Mouse (Mus musculus): Measurements from ENCODE around the gene Gdi2. TPM values are rescaled to one million over a fixed set of nuclear protein-coding genes. Genes with fewer than 3 reads are reported as not detected.

Gene Gdi2
- polyA plus RNA-seq, 1 experiment, result 211 TPM

- Histone ChIP-seq H3K4me3 (ENCODE audit: insufficient read depth, low read length) (no peak overlapping the region), H3K27ac (ENCODE audit: insufficient read depth, low read length) (no peak overlapping the region), H3K4me1 (ENCODE audit: control insufficient read depth, insufficient read depth, low read length) (peaks cover 12% of the 10 kb centered on the region; the same call in 1 of the 2 replicates)
- TF ChIP-seq CTCF (IDR thresholded peaks at IDR 0.05; ENCODE audit: extremely low read depth, insufficient read depth, low read length) (no peak), POLR2A (IDR thresholded peaks at IDR 0.05; ENCODE audit: extremely low read depth, insufficient read depth, low read length) (no peak)
Measured at GRCm38 (mm10) chr13:3547410-3547809, 9.5 kb downstream of the Gdi2 start.

- peaks cover 12% of the 10 kb centered on the region; the same call in 1 of the 2 replicates for H3K4me1 ChIP-seq (ENCODE audit: control insufficient read depth, insufficient read depth, low read length)
- TF ChIP-seq POLR2A (IDR thresholded peaks at IDR 0.05; ENCODE audit: extremely low read depth, insufficient read depth, low read length) (no peak), CTCF (IDR thresholded peaks at IDR 0.05; ENCODE audit: extremely low read depth, insufficient read depth, low read length) (no peak)
- H3K4me3 ChIP-seq (ENCODE audit: insufficient read depth, low read length), result no peak overlapping the region
- H3K27ac ChIP-seq (ENCODE audit: insufficient read depth, low read length), result no peak overlapping the region; the same call in 1 of the 2 replicates
Measured at GRCm38 (mm10) chr13:3547856-3548255, 10.0 kb downstream of the Gdi2 start.

DNA sequence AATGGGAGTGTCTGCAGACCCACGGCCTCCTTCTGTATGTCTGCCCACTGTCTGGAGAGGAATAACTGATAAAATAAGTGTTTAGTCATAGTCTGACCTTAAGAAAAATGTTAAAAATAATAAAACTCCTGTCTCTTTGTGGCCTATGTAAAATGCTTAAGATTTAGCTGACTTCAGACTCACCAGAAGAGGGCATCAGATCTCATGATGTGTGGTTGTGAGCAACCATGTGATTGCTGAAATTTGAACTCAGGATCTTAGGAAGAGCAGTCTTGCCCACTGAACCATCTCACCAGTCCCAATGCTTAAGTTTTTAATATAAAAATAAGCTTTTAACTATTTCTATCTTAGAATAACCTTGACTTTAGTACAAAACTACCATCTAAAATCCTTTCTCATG is 25.3 kb downstream of the Gdi2 start:
- H3K4me1 ChIP-seq (ENCODE audit: control insufficient read depth, insufficient read depth, low read length), result no peaks in the 10 kb centered on the region
- H3K4me3 ChIP-seq (ENCODE audit: insufficient read depth, low read length), result no peak overlapping the region
- no peak overlapping the region for H3K27ac ChIP-seq (ENCODE audit: insufficient read depth, low read length)
- TF ChIP-seq POLR2A (IDR thresholded peaks at IDR 0.05; ENCODE audit: extremely low read depth, insufficient read depth, low read length) (no peak), CTCF (IDR thresholded peaks at IDR 0.05; ENCODE audit: extremely low read depth, insufficient read depth, low read length) (no peak)

DNA sequence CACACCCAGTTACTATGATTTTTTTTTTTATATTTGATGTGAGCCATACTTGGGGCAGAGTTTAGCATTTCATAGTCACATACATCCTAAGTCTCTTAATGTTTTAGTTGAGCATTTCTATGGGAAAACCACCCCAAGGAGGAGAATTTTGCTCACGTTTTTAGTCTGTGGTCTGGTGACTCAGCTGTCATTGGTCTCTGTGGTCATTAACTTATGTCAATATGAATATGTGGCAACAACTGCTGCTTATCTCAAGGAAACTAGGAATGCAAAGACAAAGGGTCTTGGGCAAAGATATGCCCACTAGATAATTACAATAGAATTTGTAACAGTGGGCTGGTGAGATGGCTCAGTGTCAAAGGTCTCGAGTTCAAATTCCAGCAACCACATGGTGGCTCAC is 26.1 kb downstream of the Gdi2 start:
- TF ChIP-seq POLR2A (IDR thresholded peaks at IDR 0.05; ENCODE audit: extremely low read depth, insufficient read depth, low read length), result no peak
- no peak for TF ChIP-seq CTCF (IDR thresholded peaks at IDR 0.05; ENCODE audit: extremely low read depth, insufficient read depth, low read length)
- Histone ChIP-seq H3K4me3 (ENCODE audit: insufficient read depth, low read length) (no peak overlapping the region), H3K4me1 (ENCODE audit: control insufficient read depth, insufficient read depth, low read length) (no peaks in the 10 kb centered on the region; the same call in 1 of the 2 replicates), H3K27ac (ENCODE audit: insufficient read depth, low read length) (no peak overlapping the region)

DNA sequence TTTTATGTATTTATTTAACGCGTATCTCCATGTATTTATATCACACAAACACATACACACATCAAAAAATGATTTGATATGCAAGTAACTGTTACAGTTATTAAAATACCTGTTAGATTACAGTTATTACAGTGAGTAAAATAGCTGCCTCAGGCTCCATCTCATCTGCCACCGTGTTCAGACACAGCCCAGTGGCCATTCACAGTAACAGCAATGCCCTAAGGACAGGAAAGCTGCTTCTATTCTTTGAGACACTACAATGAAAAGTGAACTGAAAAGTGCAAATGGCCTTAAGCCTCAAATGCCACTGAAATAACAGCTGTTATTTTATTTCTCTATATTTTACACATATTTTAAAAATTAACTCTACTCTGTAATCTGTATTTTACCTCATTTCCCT is 52.9 kb downstream of the Gdi2 start:
- Histone ChIP-seq H3K4me1 (ENCODE audit: control insufficient read depth, insufficient read depth, low read length) (no peaks in the 10 kb centered on the region), H3K27ac (ENCODE audit: insufficient read depth, low read length) (no peak overlapping the region), H3K4me3 (ENCODE audit: insufficient read depth, low read length) (no peak overlapping the region)
- no peak for TF ChIP-seq POLR2A (IDR thresholded peaks at IDR 0.05; ENCODE audit: extremely low read depth, insufficient read depth, low read length)
- peak; percentile 34; the same call in 1 of the 2 replicates for TF ChIP-seq CTCF (IDR thresholded peaks at IDR 0.05; ENCODE audit: extremely low read depth, insufficient read depth, low read length)

DNA sequence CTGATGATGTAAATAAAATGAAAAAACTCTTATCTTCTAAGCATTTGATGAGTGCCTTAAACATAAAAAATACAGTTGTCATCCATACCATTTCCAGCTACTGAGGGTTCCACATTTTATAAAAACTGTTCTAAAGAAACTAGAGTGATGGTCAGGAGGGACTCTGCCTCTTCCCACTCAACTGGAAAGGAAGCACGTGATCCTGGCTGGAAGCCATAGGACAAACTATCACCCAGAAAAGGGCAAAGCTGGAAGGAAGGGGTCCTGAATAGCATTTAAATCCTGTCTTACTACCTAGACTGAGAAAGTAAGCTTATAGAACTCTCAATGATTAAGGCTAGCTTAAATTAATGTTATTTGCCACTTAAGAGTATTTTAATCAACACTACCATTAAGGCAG is 56.4 kb downstream of the Gdi2 start:
- no peak overlapping the region for H3K27ac ChIP-seq (ENCODE audit: insufficient read depth, low read length)
- TF ChIP-seq CTCF (IDR thresholded peaks at IDR 0.05; ENCODE audit: extremely low read depth, insufficient read depth, low read length), result no peak
- TF ChIP-seq POLR2A (IDR thresholded peaks at IDR 0.05; ENCODE audit: extremely low read depth, insufficient read depth, low read length), result no peak
- H3K4me3 ChIP-seq (ENCODE audit: insufficient read depth, low read length), result no peak overlapping the region
- no peaks in the 10 kb centered on the region for H3K4me1 ChIP-seq (ENCODE audit: control insufficient read depth, insufficient read depth, low read length)

GRCm38 (mm10) chr13:3596232-3596631 is 58.4 kb downstream of the Gdi2 start:
- H3K4me3 ChIP-seq (ENCODE audit: insufficient read depth, low read length), result no peak overlapping the region
- no peaks in the 10 kb centered on the region for H3K4me1 ChIP-seq (ENCODE audit: control insufficient read depth, insufficient read depth, low read length)
- no peak overlapping the region for H3K27ac ChIP-seq (ENCODE audit: insufficient read depth, low read length)
- TF ChIP-seq CTCF (IDR thresholded peaks at IDR 0.05; ENCODE audit: extremely low read depth, insufficient read depth, low read length) (no peak), POLR2A (IDR thresholded peaks at IDR 0.05; ENCODE audit: extremely low read depth, insufficient read depth, low read length) (no peak)

GRCm38 (mm10) chr13:3609780-3610117 is 71.9 kb downstream of the Gdi2 start:
- H3K27ac ChIP-seq (ENCODE audit: insufficient read depth, low read length), result no peak overlapping the region
- H3K4me1 ChIP-seq (ENCODE audit: control insufficient read depth, insufficient read depth, low read length), result peaks cover 1% of the 10 kb centered on the region; the same call in 1 of the 2 replicates
- H3K4me3 ChIP-seq (ENCODE audit: insufficient read depth, low read length), result peak overlapping the region; percentile 67
- TF ChIP-seq POLR2A (IDR thresholded peaks at IDR 0.05; ENCODE audit: extremely low read depth, insufficient read depth, low read length) (no peak), CTCF (IDR thresholded peaks at IDR 0.05; ENCODE audit: extremely low read depth, insufficient read depth, low read length) (no peak)

GRCm38 (mm10) chr13:3610118-3610794 is 72.4 kb downstream of the Gdi2 start:
- Histone ChIP-seq H3K4me1 (ENCODE audit: control insufficient read depth, insufficient read depth, low read length) (peaks cover 1% of the 10 kb centered on the region; the same call in 1 of the 2 replicates), H3K4me3 (ENCODE audit: insufficient read depth, low read length) (peak overlapping the region; percentile 67), H3K27ac (ENCODE audit: insufficient read depth, low read length) (peak overlapping the region; percentile 64)
- no peak for TF ChIP-seq CTCF (IDR thresholded peaks at IDR 0.05; ENCODE audit: extremely low read depth, insufficient read depth, low read length)
- TF ChIP-seq POLR2A (IDR thresholded peaks at IDR 0.05; ENCODE audit: extremely low read depth, insufficient read depth, low read length), result no peak

GRCm38 (mm10) chr13:3610795-3611438 is 73.1 kb downstream of the Gdi2 start, which contains the start of gene Fam208b:
Gene Fam208b (minus strand): TSS chr13:3611108.
- TF ChIP-seq POLR2A (IDR thresholded peaks at IDR 0.05; ENCODE audit: extremely low read depth, insufficient read depth, low read length), result peak; percentile 86
- TF ChIP-seq CTCF (IDR thresholded peaks at IDR 0.05; ENCODE audit: extremely low read depth, insufficient read depth, low read length), result no peak
- peak within 1 kb of the TSS; percentile 64 for H3K27ac ChIP-seq (ENCODE audit: insufficient read depth, low read length)
- peaks cover 1% of the 10 kb centered on the region; the same call in 1 of the 2 replicates for H3K4me1 ChIP-seq (ENCODE audit: control insufficient read depth, insufficient read depth, low read length)
- H3K4me3 ChIP-seq (ENCODE audit: insufficient read depth, low read length), result peak within 1 kb of the TSS; percentile 67

Other genes with a start within 250 kb of the Gdi2 start
- gene Fam208b, start 73.0 kb downstream of the Gdi2 start, polyA plus RNA-seq (2012; rRNA removed), result 14.0 and 14.7 TPM in 2 replicates
- gene Asb13, start 96.0 kb downstream of the Gdi2 start, polyA plus RNA-seq (2012; rRNA removed), result 39.4 and 41.2 TPM in 2 replicates